Mouse (Mus musculus): ENCODE data around the gene Cpa1. TPM values are rescaled to one million over a fixed set of nuclear protein-coding genes. Genes with fewer than 3 reads are reported as not detected.
A peak's percentile ranks its signal among the peaks of the same experiment; 100 is the strongest.

Cpa1 gene
- total and polyA plus RNA-seq, 3 experiments = not detected

DNA sequence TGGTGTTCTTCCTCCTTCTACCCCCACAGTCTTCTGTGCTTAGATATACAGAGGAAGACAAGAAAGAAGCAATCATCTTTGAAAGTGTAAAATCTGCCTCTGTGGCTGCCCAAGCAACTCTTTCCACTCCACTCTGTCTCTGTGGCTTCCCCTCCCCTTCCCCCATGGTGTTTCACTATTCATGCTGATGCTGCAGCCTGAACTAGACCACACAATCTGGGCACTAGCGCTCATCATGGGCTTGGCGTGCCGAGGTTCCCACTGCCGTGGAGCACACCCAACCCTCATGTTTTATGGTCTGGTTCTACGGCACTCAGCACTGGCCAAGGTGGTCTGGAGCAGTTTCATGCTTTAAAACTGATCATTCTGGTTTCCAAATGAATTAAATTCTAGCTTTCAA lies 32.7 kb downstream of the Cpa1 start:
- H3K4me1 ChIP-seq (ENCODE audit: control insufficient read depth in 1 of 2, insufficient read depth in 2 of 2, low read length in 2 of 2) = peaks cover 18 to 19% of the 10 kb centered on the region in 2 experiments
- TF ChIP-seq POLR2AphosphoS2 (IDR thresholded peaks at IDR 0.05; ENCODE audit: low read length) (no peak), ELF1 (IDR thresholded peaks at IDR 0.05; ENCODE audit: low read depth, low read length) (no peak), NRF1 (IDR thresholded peaks at IDR 0.05; ENCODE audit: insufficient read depth, low read depth, low read length, poor library complexity, severe bottlenecking) (no peak), MAX (IDR thresholded peaks at IDR 0.05; ENCODE audit: low read length) (no peak), GATA1 (IDR thresholded peaks at IDR 0.05; ENCODE audit: low read depth, low read length) (no peak), MYB (IDR thresholded peaks at IDR 0.05; ENCODE audit: low read depth, low read length) (no peak), USF1 (IDR thresholded peaks at IDR 0.05; ENCODE audit: low read depth, low read length) (no peak), ETS1 (IDR thresholded peaks at IDR 0.05; ENCODE audit: low read depth, low read length) (no peak), EP300 (IDR thresholded peaks at IDR 0.05; ENCODE audit: low read depth in 1 of 2, low read length in 2 of 2) (no peak), TAL1 (IDR thresholded peaks at IDR 0.05; ENCODE audit: low read length) (no peak), MAZ (IDR thresholded peaks at IDR 0.05; ENCODE audit: low read depth, low read length) (no peak), TCF12 (IDR thresholded peaks at IDR 0.05; ENCODE audit: low read depth, low read length) (no peak), CTCF (IDR thresholded peaks at IDR 0.05 in 2 of 3, conservative IDR thresholded peaks at IDR 0.05 in 1 of 3; ENCODE audit: control insufficient read depth in 1 of 3, insufficient read depth in 1 of 3, low read depth in 2 of 3, low read length in 3 of 3, poor library complexity in 1 of 3, severe bottlenecking in 1 of 3) (no peak)
- DNase-seq (ENCODE audit: low read depth, low spot score) = no peak

DNA sequence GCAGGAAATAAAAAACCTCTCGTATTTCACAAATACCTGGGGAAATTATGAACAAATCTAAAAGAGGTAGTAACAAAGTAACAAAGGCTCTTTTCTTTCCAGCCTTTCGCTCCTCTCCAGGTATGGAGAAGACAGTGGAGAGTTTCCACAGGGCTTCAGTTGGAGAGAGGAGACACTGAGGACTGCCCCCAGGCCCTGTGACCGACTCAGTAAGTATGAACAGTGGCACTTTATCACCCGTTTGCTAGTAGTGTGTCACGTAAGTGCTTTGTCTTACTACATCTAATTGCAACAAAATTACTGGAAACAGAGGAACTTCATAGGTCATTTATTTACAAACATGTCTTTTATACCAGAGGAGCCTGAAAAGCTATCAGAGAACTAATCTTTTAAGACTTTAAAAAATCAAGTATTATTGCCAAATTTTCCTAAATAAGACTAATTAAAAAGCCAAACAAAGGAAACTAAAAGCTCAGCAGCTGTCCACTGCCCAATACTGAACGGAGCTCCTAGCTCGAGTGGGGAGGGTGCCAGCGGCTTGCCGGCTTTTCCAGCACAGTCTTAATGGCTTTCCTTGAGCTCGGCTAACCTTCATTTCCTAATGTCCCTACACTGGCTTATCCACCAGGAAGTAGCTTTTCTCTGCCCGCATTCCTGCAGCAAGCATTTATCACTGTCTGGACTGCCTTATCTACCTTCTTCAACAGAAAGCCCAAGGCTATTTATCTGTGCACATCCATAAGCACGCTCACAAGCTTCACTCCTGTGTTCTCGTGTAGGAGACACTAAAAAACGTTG lies 34.9 kb downstream of the Cpa1 start:
- Histone ChIP-seq H3K36me3 (ENCODE audit: control insufficient read depth in 1 of 2, insufficient read depth in 2 of 2, low read length in 2 of 2) (peaks cover 0 to 31% of the 10 kb centered on the region in 2 experiments; a peak in 2 of 4 replicates), H3K79me2 (ENCODE audit: control insufficient read depth, insufficient read depth, low read length, poor library complexity) (no peaks in the 10 kb centered on the region), H3K27me3 (ENCODE audit: control insufficient read depth in 1 of 2, insufficient read depth in 2 of 2, low read length in 2 of 2) (no peaks in the 10 kb centered on the region), H3K9me3 (replicated peaks; ENCODE audit: insufficient read depth, low read length) (no peaks in the 10 kb centered on the region), H3K4me1 (ENCODE audit: control insufficient read depth in 1 of 2, insufficient read depth in 2 of 2, low read length in 2 of 2) (peaks cover 19 to 21% of the 10 kb centered on the region in 2 experiments), H3K4me3 (ENCODE audit: control insufficient read depth in 1 of 2, insufficient read depth in 1 of 2, low read depth in 2 of 2, low read length in 2 of 2) (peak overlapping the region in 1 of 2 experiments; percentile 26; a peak in 2 of 4 replicates), H3K27ac (ENCODE audit: control insufficient read depth, low read depth, low read length) (no peak overlapping the region), H3K9ac (ENCODE audit: control insufficient read depth, low read depth, low read length, poor library complexity, severe bottlenecking) (no peak overlapping the region)
- DNase-seq (ENCODE audit: low read depth, low spot score) = peak; percentile 50
- peak; percentile 70 for TF ChIP-seq TCF12 (IDR thresholded peaks at IDR 0.05; ENCODE audit: low read depth, low read length)
- TF ChIP-seq NELFE (IDR thresholded peaks at IDR 0.05; ENCODE audit: low read depth, low read length) = no peak
- TF ChIP-seq MAFK (IDR thresholded peaks at IDR 0.05; ENCODE audit: borderline replicate concordance, low read depth, low read length) = no peak
- TF ChIP-seq MYC (IDR thresholded peaks at IDR 0.05; ENCODE audit: low read depth, low read length) = no peak
- TF ChIP-seq CHD1 (IDR thresholded peaks at IDR 0.05; ENCODE audit: low read depth, low read length) = no peak
- no peak for TF ChIP-seq POLR2AphosphoS2 (IDR thresholded peaks at IDR 0.05; ENCODE audit: low read length)
- TF ChIP-seq KAT2A (conservative IDR thresholded peaks at IDR 0.05; ENCODE audit: low read depth, low read length) = no peak
- TF ChIP-seq TAL1 (IDR thresholded peaks at IDR 0.05; ENCODE audit: low read length) = no peak
- TF ChIP-seq MAZ (IDR thresholded peaks at IDR 0.05; ENCODE audit: low read depth, low read length) = no peak
- TF ChIP-seq RAD21 (IDR thresholded peaks at IDR 0.05; ENCODE audit: low read depth, low read length) = no peak
- TF ChIP-seq UBTF (IDR thresholded peaks at IDR 0.05; ENCODE audit: borderline replicate concordance, insufficient read depth, low read depth, low read length) = no peak
- TF ChIP-seq CHD2 (IDR thresholded peaks at IDR 0.05; ENCODE audit: low read length) = no peak
- peak; percentile 47; the same call in 1 of the 2 replicates for TF ChIP-seq MYB (IDR thresholded peaks at IDR 0.05; ENCODE audit: low read depth, low read length)
- TF ChIP-seq ZMIZ1 (IDR thresholded peaks at IDR 0.05; ENCODE audit: low read depth, low read length) = no peak
- no peak for TF ChIP-seq GABPA (IDR thresholded peaks at IDR 0.05; ENCODE audit: low read depth, low read length)
- no peak for TF ChIP-seq E2F4 (IDR thresholded peaks at IDR 0.05; ENCODE audit: borderline replicate concordance, low read depth, low read length)
- TF ChIP-seq EP300 (IDR thresholded peaks at IDR 0.05; ENCODE audit: low read depth in 1 of 2, low read length in 2 of 2) = peak; percentile 78 to 84
- TF ChIP-seq ZKSCAN1 (IDR thresholded peaks at IDR 0.05; ENCODE audit: low read depth, low read length) = no peak
- no peak for TF ChIP-seq SIN3A (IDR thresholded peaks at IDR 0.05; ENCODE audit: low read length)
- TF ChIP-seq GATA1 (IDR thresholded peaks at IDR 0.05; ENCODE audit: low read depth, low read length) = peak; percentile 85
- TF ChIP-seq USF2 (IDR thresholded peaks at IDR 0.05; ENCODE audit: borderline replicate concordance in 1 of 2, insufficient read depth in 1 of 2, low read depth in 1 of 2, low read length in 2 of 2) = no peak
- no peak for TF ChIP-seq JUND (IDR thresholded peaks at IDR 0.05; ENCODE audit: low read depth, low read length)
- TF ChIP-seq SMC3 (IDR thresholded peaks at IDR 0.05; ENCODE audit: low read depth, low read length) = no peak
- peak; percentile 41 for TF ChIP-seq ETS1 (IDR thresholded peaks at IDR 0.05; ENCODE audit: low read depth, low read length)

More for the DNA sequence above, 32.7 kb downstream of the Cpa1 start:
- no peaks in the 10 kb centered on the region for H3K27me3 ChIP-seq (ENCODE audit: control insufficient read depth in 1 of 2, insufficient read depth in 2 of 2, low read length in 2 of 2)
- no peak overlapping the region for H3K27ac ChIP-seq (ENCODE audit: control insufficient read depth, low read depth, low read length)
- peaks cover 0 to 29% of the 10 kb centered on the region in 2 experiments; a peak in 3 of 4 replicates for H3K36me3 ChIP-seq (ENCODE audit: control insufficient read depth in 1 of 2, insufficient read depth in 2 of 2, low read length in 2 of 2)
- H3K9me3 ChIP-seq (replicated peaks; ENCODE audit: insufficient read depth, low read length) = no peaks in the 10 kb centered on the region
- no peak overlapping the region for H3K4me3 ChIP-seq (ENCODE audit: control insufficient read depth in 1 of 2, insufficient read depth in 1 of 2, low read depth in 2 of 2, low read length in 2 of 2)
- no peak overlapping the region for H3K9ac ChIP-seq (ENCODE audit: control insufficient read depth, low read depth, low read length, poor library complexity, severe bottlenecking)
- H3K79me2 ChIP-seq (ENCODE audit: control insufficient read depth, insufficient read depth, low read length, poor library complexity) = no peaks in the 10 kb centered on the region
